Mouse (Mus musculus): ENCODE data around the gene Tiam2.

DNA sequence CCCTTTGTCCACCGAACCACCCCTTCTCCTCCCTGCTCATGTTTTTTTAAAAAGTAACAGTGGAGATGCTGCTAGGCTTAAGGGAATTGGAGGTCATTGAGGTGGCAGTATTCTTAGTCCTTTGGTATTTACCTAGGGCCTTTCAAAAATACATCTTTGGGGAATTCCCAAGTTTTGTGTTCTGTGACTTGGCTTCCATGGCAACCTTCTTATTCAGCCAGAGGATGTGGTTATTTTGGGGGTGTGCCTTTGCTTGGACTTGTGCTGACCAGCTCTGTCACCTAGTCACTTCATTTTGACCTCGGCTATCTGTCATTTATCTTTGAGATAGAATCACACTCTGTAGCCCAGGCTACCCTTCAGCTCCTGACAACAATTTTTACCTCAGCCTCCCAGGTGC lies 68.6 kb downstream of the Tiam2 start:
- no peak for TF ChIP-seq POLR2A (IDR thresholded peaks at IDR 0.05; ENCODE audit: insufficient read depth, low read depth, low read length)
- no peak for TF ChIP-seq CTCF (IDR thresholded peaks at IDR 0.05; ENCODE audit: insufficient read depth, low read depth, low read length)

Measured in olfactory bulb, adult 2 months (tissue).